Mouse (Mus musculus): ENCODE data around the gene Crygn.

Crygn gene

DNA sequence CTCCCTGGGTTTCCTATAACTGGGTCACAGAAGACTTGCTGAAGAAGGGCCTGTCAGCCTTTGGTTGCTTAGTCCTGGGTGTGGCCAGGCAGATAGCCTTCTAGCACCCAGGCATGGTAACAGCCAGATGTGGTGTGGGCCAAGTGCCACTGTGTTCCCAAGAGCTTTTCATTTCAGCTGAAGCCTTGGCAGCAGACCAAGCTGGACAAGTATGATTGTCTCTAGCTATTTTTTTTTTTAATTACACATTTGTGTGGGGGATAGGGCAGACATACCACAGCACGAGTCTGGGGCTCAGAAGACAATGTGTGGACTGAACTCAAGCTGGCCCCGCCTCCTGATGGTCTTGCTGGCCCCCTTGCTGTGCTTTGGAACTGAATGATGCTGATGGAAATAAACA, 47.8 kb downstream of the Crygn start:
- DNase-seq (ENCODE audit: low spot score) = no peak

DNA sequence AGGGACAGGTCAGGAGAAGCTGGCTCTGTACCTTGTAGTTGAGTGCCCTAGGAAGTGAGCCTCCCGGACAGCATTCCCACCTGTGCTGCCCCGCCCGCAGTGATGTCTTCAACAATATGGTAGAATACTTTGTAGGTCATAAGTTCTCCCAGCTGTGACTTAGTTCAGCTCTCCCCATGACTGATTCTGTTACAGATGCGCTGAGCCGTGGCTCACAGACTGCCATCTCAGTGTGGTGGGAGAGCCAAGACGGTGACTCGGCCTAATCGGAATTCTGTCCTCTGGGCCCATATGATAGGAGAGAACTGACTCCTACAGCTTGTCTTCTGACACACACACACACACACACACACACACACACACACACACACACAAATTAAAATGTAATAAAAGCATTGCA, 53.2 kb downstream of the Crygn start:
- DNase-seq (ENCODE audit: low spot score) = no peak

DNA sequence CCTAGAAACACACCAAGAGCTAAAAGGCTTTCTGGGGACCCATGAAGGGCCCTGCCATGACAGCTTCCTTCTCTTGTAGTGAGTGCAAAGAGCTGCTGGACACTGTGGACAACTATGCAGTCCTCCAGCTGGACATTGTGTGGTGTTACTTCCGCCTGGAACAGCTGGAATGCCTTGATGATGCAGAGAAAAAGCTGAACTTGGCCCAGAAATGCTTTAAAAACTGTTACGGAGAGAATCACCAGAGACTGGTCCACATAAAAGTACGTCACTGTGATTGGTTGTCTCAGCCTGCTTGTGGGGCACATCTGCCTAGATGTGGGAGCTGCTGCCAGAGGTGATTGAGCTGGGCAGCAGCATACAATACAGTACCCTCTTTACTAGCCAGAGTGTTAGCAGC, 56.5 kb downstream of the Crygn start:
- DNase-seq (ENCODE audit: low spot score) = no peak

All from ovary, postnatal 14 days (tissue).